Mouse (Mus musculus): Measurements from ENCODE around the gene Lypd6b. TPM values are rescaled to one million over a fixed set of nuclear protein-coding genes. Genes with fewer than 3 reads are reported as not detected.

Gene Lypd6b
- total RNA-seq, 2 experiments from 2014 or later: 0.42 TPM; not detected in 1

Other genes starting within 250 kb of the Lypd6b start
- 0.84 TPM in 1 of 2 replicates, not detected in the other for gene Kif5c, start 168.4 kb upstream of the Lypd6b start, total RNA-seq (2015; ENCODE audit: low replicate concordance)
- not detected in 2 replicates for gene Kif5c, start 168.4 kb upstream of the Lypd6b start, total RNA-seq (2017; ENCODE audit: low replicate concordance)

Data from erythroid progenitor cell, adult 5-6 weeks (primary cell).